Comparison of ENCODE assay signal across 25 mouse cellular contexts in the genomic region with DNA sequence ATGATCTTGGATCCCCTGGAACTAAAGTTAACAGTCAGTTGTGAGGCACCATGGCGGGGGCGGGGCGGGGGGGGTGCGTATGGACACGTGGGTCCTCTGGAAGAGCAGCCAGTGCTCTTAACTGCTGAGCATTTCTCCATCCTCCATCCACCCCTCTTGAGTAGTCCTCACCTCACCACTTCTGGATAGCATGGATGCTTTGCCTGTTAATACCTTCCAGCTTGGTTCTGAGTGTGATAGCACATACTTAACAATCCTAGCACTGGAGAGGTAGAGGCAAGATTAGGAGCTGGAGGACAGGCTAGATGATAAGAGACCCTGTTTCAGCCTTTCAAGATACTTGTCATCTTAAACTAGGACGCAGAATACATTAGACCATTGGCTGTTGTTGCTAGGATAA.
"Had no signal": no experiment of that assay in that cellular context is flagged by ENCODE, and none has a peak within 500 bp of the region (broad histone marks: within the 10 kb centered on the region; RNA-seq: fewer than 3 reads in every experiment).

No protein-coding gene starts in this region.

- H3K9ac ChIP-seq: forebrain, embryonic 15.5 days; forebrain, postnatal 0 days; heart, embryonic 12.5 days; hindbrain, embryonic 13.5 days; hindbrain, embryonic 15.5 days; kidney, embryonic 15.5 days; limb, embryonic 13.5 days; limb, embryonic 15.5 days had no signal

- H3K27me3 ChIP-seq: forebrain, embryonic 15.5 days; heart, embryonic 12.5 days; hindbrain, embryonic 13.5 days; hindbrain, embryonic 15.5 days; kidney, embryonic 15.5 days; limb, embryonic 13.5 days; limb, embryonic 15.5 days had no signal

- H3K4me1 ChIP-seq: limb, embryonic 13.5 days; limb, embryonic 15.5 days had no signal

- H3K9me3 ChIP-seq: forebrain, embryonic 15.5 days; heart, embryonic 10.5 days; heart, embryonic 12.5 days; hindbrain, embryonic 13.5 days; hindbrain, embryonic 15.5 days; kidney, embryonic 15.5 days; limb, embryonic 13.5 days; limb, embryonic 15.5 days had no signal

- DNase-seq: forebrain, postnatal 0 days; gastrocnemius, postnatal 14 days; gastrocnemius, postnatal 36 days; heart, adult 18-20 months; heart, postnatal 14 days; heart, postnatal 36 days; kidney, adult 11 months; kidney, adult 2 months; kidney, adult 9 months; kidney, postnatal 14 days; kidney, postnatal 36 days; layer of hippocampus, adult 9-11 months; layer of hippocampus, postnatal 36 days; left cerebral cortex, postnatal 4 days had no signal

- H3K4me2 ChIP-seq: forebrain, embryonic 15.5 days; heart, embryonic 12.5 days; hindbrain, embryonic 13.5 days; hindbrain, embryonic 15.5 days; kidney, embryonic 15.5 days; limb, embryonic 13.5 days; limb, embryonic 15.5 days had no signal

- H3K4me3 ChIP-seq: forebrain, embryonic 15.5 days; heart, embryonic 10.5 days; heart, embryonic 12.5 days; hindbrain, embryonic 13.5 days; hindbrain, embryonic 15.5 days; kidney, embryonic 15.5 days; limb, embryonic 13.5 days; limb, embryonic 15.5 days had no signal

- H3K27ac ChIP-seq: forebrain, embryonic 15.5 days; heart, embryonic 10.5 days; hindbrain, embryonic 13.5 days; hindbrain, embryonic 15.5 days; hindbrain, postnatal 0 days; kidney, embryonic 15.5 days; kidney, postnatal 0 days; limb, embryonic 13.5 days; limb, embryonic 15.5 days had no signal

- ATAC-seq: forebrain, embryonic 15.5 days; forebrain, postnatal 0 days; hindbrain, postnatal 0 days; intestine, embryonic 16.5 days had no signal
